Mouse (Mus musculus): Measurements from ENCODE around the gene Nagk. TPM values are rescaled to one million over a fixed set of nuclear protein-coding genes. Genes with fewer than 3 reads are reported as not detected.
"Not testable (repeated sequence)": the region's sequence is repeated elsewhere in the genome, so short reads cannot be mapped to it uniquely, and the experiment has no call there.

Gene Nagk
- polyA plus RNA-seq, 1 experiment from 2014 or later, result 55.4 TPM

- 90% methylated on average over 3 of the region's 3 CpGs for WGBS
- no peak overlapping the region for H3K4me2 ChIP-seq
- ATAC-seq (ENCODE audit: extremely low read depth, insufficient number of reproducible peaks, low FRiP score, low TSS enrichment), result no peak
Measured at GRCm38 (mm10) chr6:83815801-83816200, 21.0 kb downstream of the Nagk start.

GRCm38 (mm10) chr6:83818996-83819395 lies 24.2 kb downstream of the Nagk start:
- no peak overlapping the region for H3K9ac ChIP-seq
- no peak overlapping the region for H3K4me3 ChIP-seq
- 63% methylated on average over 1 of the region's 1 CpGs for WGBS
- ATAC-seq (ENCODE audit: extremely low read depth, insufficient number of reproducible peaks, low FRiP score, low TSS enrichment), result no peak
- no peak overlapping the region for H3K27ac ChIP-seq (replicated peaks)
- H3K27me3 ChIP-seq (replicated peaks), result no peaks in the 10 kb centered on the region
- peaks cover 22% of the 10 kb centered on the region for H3K4me1 ChIP-seq
- H3K4me2 ChIP-seq, result no peak overlapping the region
- H3K36me3 ChIP-seq, result peaks cover 27% of the 10 kb centered on the region
- H3K9me3 ChIP-seq, result no peaks in the 10 kb centered on the region

More at GRCm38 (mm10) chr6:83815801-83816200, 21.0 kb downstream of the Nagk start:
- no peaks in the 10 kb centered on the region for H3K27me3 ChIP-seq (replicated peaks)
- peaks cover 53% of the 10 kb centered on the region for H3K36me3 ChIP-seq
- H3K27ac ChIP-seq (replicated peaks), result no peak overlapping the region
- H3K9me3 ChIP-seq, result no peaks in the 10 kb centered on the region
- no peak overlapping the region for H3K9ac ChIP-seq
- 0 out of 2 replicates have a peak, but pooled peaks cover 2% of the 10 kb centered on the region for H3K4me1 ChIP-seq
- no peak overlapping the region for H3K4me3 ChIP-seq

DNA sequence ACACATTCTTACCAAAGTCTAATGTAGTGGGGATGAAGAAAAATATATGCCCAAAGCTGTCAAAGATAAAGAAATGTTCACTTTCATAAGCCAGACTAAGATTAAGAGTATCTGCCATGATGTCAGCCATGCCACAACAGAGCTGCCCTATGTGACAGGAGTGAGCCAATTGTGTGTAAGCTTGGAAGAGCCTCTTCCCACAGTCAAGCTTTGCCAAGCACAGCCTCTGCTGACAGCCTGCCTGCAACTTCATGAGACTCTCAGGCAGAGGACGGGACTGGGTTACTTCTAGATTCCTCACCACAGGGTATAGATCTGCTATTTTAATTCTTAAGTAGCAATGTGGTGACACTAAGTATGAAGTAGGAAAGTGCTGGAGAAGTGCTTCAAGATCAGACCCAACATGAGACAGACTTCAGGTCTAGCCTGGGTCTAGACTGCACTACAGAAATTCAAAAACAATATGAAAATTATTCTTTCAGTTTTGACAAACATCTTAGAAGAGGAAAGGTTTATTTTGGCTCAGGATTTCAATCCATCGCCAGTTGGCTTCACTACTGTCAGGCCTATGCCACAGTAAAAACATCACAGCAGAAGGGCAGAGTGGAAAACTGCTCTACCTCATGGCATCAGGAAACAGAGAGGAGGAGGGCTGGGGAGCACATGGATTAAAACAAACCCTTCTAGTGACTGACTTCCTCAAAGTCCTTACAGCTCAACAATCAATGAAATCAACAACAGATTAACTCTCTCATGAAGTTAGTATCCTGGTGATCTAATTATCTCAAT lies 26.1 kb downstream of the Nagk start:
- H3K27ac ChIP-seq (replicated peaks), result no peak overlapping the region
- peaks cover 22% of the 10 kb centered on the region for H3K4me1 ChIP-seq
- H3K27me3 ChIP-seq (replicated peaks), result no peaks in the 10 kb centered on the region
- WGBS, result 58% methylated on average over 2 of the region's 2 CpGs
- no peaks in the 10 kb centered on the region for H3K9me3 ChIP-seq
- no peak for ATAC-seq (ENCODE audit: extremely low read depth, insufficient number of reproducible peaks, low FRiP score, low TSS enrichment)
- no peak overlapping the region for H3K4me2 ChIP-seq
- peaks cover 9% of the 10 kb centered on the region for H3K36me3 ChIP-seq
- H3K4me3 ChIP-seq, result no peak overlapping the region
- H3K9ac ChIP-seq, result no peak overlapping the region

GRCm38 (mm10) chr6:83821856-83822255 lies 27.1 kb downstream of the Nagk start:
- H3K9me3 ChIP-seq, result no peaks in the 10 kb centered on the region
- WGBS, result 56% methylated on average over 2 of the region's 2 CpGs
- H3K4me2 ChIP-seq, result no peak overlapping the region
- H3K4me1 ChIP-seq, result peaks cover 22% of the 10 kb centered on the region
- H3K4me3 ChIP-seq, result no peak overlapping the region
- H3K9ac ChIP-seq, result no peak overlapping the region
- H3K27me3 ChIP-seq (replicated peaks), result no peaks in the 10 kb centered on the region
- H3K36me3 ChIP-seq, result peaks cover 5% of the 10 kb centered on the region; the same call in 1 of the 2 replicates
- no peak for ATAC-seq (ENCODE audit: extremely low read depth, insufficient number of reproducible peaks, low FRiP score, low TSS enrichment)
- H3K27ac ChIP-seq (replicated peaks), result 0 out of 2 replicates have a peak overlapping the region, but pooled peaks have one; percentile 32

DNA sequence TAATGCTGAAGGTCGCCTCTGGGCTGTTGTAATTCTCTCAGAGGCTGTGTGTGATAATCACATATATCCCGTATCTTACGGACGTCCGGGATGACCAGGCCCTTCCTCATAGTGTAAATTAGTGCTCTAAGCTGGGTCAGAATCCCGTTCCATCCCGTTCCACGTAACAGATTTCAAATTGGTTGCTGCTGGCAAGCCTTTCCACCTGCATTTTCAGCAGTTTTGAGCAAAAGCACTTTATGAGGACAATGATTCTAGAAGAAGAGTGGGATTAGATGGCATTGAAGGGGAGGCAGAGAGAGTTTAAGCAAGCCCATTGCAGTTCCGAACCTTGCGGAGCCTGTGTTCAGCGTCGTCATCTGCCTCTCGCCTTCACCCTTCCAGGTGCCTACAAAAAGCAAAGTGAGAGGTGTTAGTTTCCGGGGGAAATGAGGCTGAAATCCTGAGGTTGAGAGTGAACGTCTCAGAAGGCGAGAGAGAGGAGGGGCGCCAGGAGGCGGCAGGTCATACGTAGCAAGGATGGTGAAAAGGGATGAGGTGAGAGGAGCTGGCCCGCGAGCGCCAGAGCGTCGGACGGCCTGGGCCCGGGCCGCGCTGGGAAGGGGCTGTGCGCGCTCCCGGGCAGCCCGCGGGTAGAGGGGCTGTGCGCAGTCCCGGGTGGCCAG lies 36.3 kb downstream of the Nagk start:
- peaks cover 8% of the 10 kb centered on the region for H3K36me3 ChIP-seq
- H3K9me3 ChIP-seq, result no peaks in the 10 kb centered on the region
- H3K4me2 ChIP-seq, result peak overlapping the region; percentile 81
- ATAC-seq (ENCODE audit: extremely low read depth, insufficient number of reproducible peaks, low FRiP score, low TSS enrichment), result no peak
- H3K4me3 ChIP-seq, result peak overlapping the region; percentile 68
- WGBS, result under 1% methylated on average over 35 of the region's 35 CpGs
- H3K4me1 ChIP-seq, result peaks cover 12% of the 10 kb centered on the region
- peak overlapping the region; percentile 88 for H3K9ac ChIP-seq
- no peaks in the 10 kb centered on the region for H3K27me3 ChIP-seq (replicated peaks)
- H3K27ac ChIP-seq (replicated peaks), result peak overlapping the region; percentile 83

DNA sequence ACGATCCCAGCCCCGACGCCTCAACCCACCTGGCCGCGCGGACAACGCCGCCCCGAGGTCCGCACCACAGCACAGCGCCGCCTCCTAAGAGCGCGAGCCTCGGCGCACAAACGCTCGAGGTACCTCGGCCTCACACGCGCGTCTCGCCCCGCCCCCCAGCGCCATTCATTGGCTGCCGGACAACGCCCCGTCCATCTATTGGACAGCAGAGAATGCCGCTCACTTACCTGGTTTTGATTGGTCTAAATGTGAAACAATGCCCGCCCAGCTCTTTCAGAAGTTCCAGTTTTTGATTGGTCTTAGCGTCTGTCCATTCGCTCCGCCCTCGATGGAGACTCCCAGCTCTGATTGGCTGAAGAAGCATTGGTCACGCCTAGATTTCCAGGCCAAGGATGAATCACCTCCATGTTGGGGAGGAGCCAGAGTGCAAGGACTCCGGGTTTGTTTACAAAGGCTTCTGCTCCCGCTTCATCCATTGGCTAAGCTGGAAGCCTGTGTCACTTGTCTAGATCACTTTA lies 36.9 kb downstream of the Nagk start, which contains the start of gene Paip2b:
Gene Paip2b (minus strand): TSS at position 136 of the 518 bp plus-strand sequence.
- WGBS, result under 1% methylated on average over 37 of the region's 37 CpGs
- peaks cover 8% of the 10 kb centered on the region for H3K36me3 ChIP-seq
- peak within 1 kb of the TSS; percentile 88 for H3K9ac ChIP-seq
- H3K4me3 ChIP-seq, result peak within 1 kb of the TSS; percentile 68
- no peaks in the 10 kb centered on the region for H3K27me3 ChIP-seq (replicated peaks)
- H3K4me2 ChIP-seq, result peak within 1 kb of the TSS; percentile 81
- peaks cover 12% of the 10 kb centered on the region for H3K4me1 ChIP-seq
- H3K9me3 ChIP-seq, result no peaks in the 10 kb centered on the region
- H3K27ac ChIP-seq (replicated peaks), result peak within 1 kb of the TSS; percentile 83
- ATAC-seq (ENCODE audit: extremely low read depth, insufficient number of reproducible peaks, low FRiP score, low TSS enrichment), result peak; percentile 99

DNA sequence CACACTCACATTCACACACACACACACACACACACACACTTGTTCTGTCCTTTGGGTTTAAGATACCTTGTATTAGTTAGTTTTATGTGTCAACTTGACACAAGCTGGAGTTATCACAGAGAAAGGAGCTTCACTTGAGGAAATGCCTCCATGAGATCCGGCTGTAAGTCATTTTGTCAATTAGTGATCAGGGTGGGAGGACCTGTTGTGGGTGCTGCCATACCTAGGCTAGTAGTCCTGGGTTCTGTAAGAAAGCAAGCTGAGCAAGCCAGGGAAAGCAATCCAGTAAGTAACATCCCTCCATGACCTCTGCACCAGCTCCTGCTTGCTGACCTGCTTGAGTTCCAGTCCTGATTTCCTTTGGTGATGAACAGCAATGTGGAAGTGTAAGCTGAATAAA lies 37.6 kb downstream of the Nagk start:
- 52% methylated on average over 1 of the region's 1 CpGs for WGBS
- Histone ChIP-seq H3K4me2 (peak overlapping the region; percentile 67), H3K9ac (peak overlapping the region; percentile 60), H3K27ac (replicated peaks) (peak overlapping the region; percentile 65), H3K4me1 (peaks cover 12% of the 10 kb centered on the region), H3K4me3 (peak overlapping the region; percentile 68)
- H3K36me3 ChIP-seq; H3K27me3 ChIP-seq (replicated peaks); H3K9me3 ChIP-seq; ATAC-seq (ENCODE audit: extremely low read depth, insufficient number of reproducible peaks, low FRiP score, low TSS enrichment): not testable (repeated sequence)

DNA sequence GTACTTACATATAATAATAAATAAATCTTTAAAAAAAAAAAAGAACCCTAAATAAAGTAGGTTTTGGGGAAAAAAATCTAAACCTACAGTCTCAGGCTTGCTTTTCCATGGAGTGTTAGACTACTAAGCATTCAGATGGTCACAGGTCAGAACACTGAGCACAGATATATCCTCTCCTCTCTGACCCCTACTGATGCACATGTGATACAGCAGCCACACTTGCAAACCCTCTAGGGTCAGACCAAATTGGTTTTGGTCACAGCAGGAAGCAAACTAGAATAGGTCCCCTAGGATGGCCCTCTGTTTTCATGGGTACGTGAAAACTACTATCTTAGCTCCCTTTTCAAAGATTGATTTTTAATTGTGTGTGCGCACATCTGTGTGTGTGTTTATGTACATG lies 42.0 kb downstream of the Nagk start:
- H3K27me3 ChIP-seq (replicated peaks), result no peaks in the 10 kb centered on the region
- no peak for ATAC-seq (ENCODE audit: extremely low read depth, insufficient number of reproducible peaks, low FRiP score, low TSS enrichment)
- WGBS, result 67% methylated on average over 2 of the region's 2 CpGs

GRCm38 (mm10) chr6:83838046-83838445 lies 43.3 kb downstream of the Nagk start:
- 55% methylated on average over 2 of the region's 2 CpGs for WGBS
- Histone ChIP-seq H3K27me3 (replicated peaks) (no peaks in the 10 kb centered on the region), H3K9ac (no peak overlapping the region), H3K4me2 (no peak overlapping the region), H3K4me3 (no peak overlapping the region), H3K36me3 (no peaks in the 10 kb centered on the region), H3K27ac (replicated peaks) (no peak overlapping the region), H3K4me1 (no peaks in the 10 kb centered on the region), H3K9me3 (0 out of 2 replicates have a peak, but pooled peaks cover 3% of the 10 kb centered on the region)
- no peak for ATAC-seq (ENCODE audit: extremely low read depth, insufficient number of reproducible peaks, low FRiP score, low TSS enrichment)

More for the DNA sequence above, 42.0 kb downstream of the Nagk start:
- Histone ChIP-seq H3K4me1 (peaks cover 4% of the 10 kb centered on the region), H3K27ac (replicated peaks) (no peak overlapping the region), H3K4me3 (no peak overlapping the region), H3K9ac (no peak overlapping the region), H3K4me2 (no peak overlapping the region), H3K36me3 (no peaks in the 10 kb centered on the region), H3K9me3 (0 out of 2 replicates have a peak, but pooled peaks cover 3% of the 10 kb centered on the region)

- 79% methylated on average over 6 of the region's 6 CpGs for WGBS
Measured at GRCm38 (mm10) chr6:83840086-83840485, 45.3 kb downstream of the Nagk start.

GRCm38 (mm10) chr6:83844913-83845312 lies 50.1 kb downstream of the Nagk start:
- no peaks in the 10 kb centered on the region for H3K36me3 ChIP-seq
- H3K9ac ChIP-seq, result no peak overlapping the region
- H3K9me3 ChIP-seq, result no peaks in the 10 kb centered on the region
- no peak overlapping the region for H3K4me3 ChIP-seq
- ATAC-seq (ENCODE audit: extremely low read depth, insufficient number of reproducible peaks, low FRiP score, low TSS enrichment), result no peak
- H3K27ac ChIP-seq (replicated peaks), result no peak overlapping the region
- no peaks in the 10 kb centered on the region for H3K4me1 ChIP-seq
- 88% methylated on average over 10 of the region's 10 CpGs for WGBS
- no peak overlapping the region for H3K4me2 ChIP-seq
- peaks cover 11% of the 10 kb centered on the region; the same call in 1 of the 2 replicates for H3K27me3 ChIP-seq (replicated peaks)

More at GRCm38 (mm10) chr6:83840086-83840485, 45.3 kb downstream of the Nagk start:
- H3K4me3 ChIP-seq, result no peak overlapping the region
- H3K9me3 ChIP-seq, result 0 out of 2 replicates have a peak, but pooled peaks cover 3% of the 10 kb centered on the region
- no peak overlapping the region for H3K4me2 ChIP-seq
- H3K9ac ChIP-seq, result no peak overlapping the region
- ATAC-seq (ENCODE audit: extremely low read depth, insufficient number of reproducible peaks, low FRiP score, low TSS enrichment), result no peak
- no peaks in the 10 kb centered on the region for H3K4me1 ChIP-seq
- H3K27ac ChIP-seq (replicated peaks), result no peak overlapping the region
- H3K36me3 ChIP-seq, result no peaks in the 10 kb centered on the region
- no peaks in the 10 kb centered on the region for H3K27me3 ChIP-seq (replicated peaks)
